Mouse (Mus musculus) limb, embryonic 11.5 days (tissue): ENCODE data around the gene Dclk1. TPM values are rescaled to one million over a fixed set of nuclear protein-coding genes. Genes with fewer than 3 reads are reported as not detected.
A peak's percentile ranks its signal among the peaks of the same experiment; 100 is the strongest.

Source experiments
- ATAC-seq: fragments of 200-750 bp; cut with Nextera tagmentation; 2 replicates; pipeline ENCODE4 v1.8.0; 2017; ENCODE audit warnings: low read depth; ENCODE audit not compliant: insufficient number of reproducible peaks, low FRiP score, low TSS enrichment
- DNase-seq: peaks from one replicate; pipeline ENCODE4 v3.0.0-alpha.2; 2015; ENCODE audit warnings: low spot score
- H3K27ac ChIP-seq: fragments of 300-500 bp; sonication (generic); replicated peaks from 2 replicates; pipeline ENCODE4 v1.5.1; 2014; ENCODE audit warnings: low read depth, mild to moderate bottlenecking, low read length
- H3K27me3 ChIP-seq: fragments of 300-500 bp; sonication (generic); 2 replicates; pipeline ENCODE4 v1.6.1; 2014; ENCODE audit warnings: mild to moderate bottlenecking, low read length, mixed read lengths; ENCODE audit not compliant: control insufficient read depth, insufficient read depth
- H3K36me3 ChIP-seq: fragments of 300-500 bp; sonication (generic); 2 replicates; pipeline ENCODE4 v1.6.1; 2014; ENCODE audit warnings: mild to moderate bottlenecking, low read length, moderate library complexity, mixed read lengths; ENCODE audit not compliant: control insufficient read depth, insufficient read depth
- H3K4me1 ChIP-seq: fragments of 300-500 bp; sonication (generic); 2 replicates; pipeline ENCODE4 v1.6.1; 2014; ENCODE audit warnings: low read length, mixed read lengths; ENCODE audit not compliant: control insufficient read depth, insufficient read depth
- H3K4me2 ChIP-seq: fragments of 300-500 bp; sonication (generic); 2 replicates; pipeline ENCODE4 v1.6.1; 2014; ENCODE audit warnings: low read depth, mild to moderate bottlenecking, moderate library complexity; ENCODE audit not compliant: severe bottlenecking
- H3K4me3 ChIP-seq: fragments of 300-500 bp; sonication (generic); 2 replicates; pipeline ENCODE4 v1.5.1; 2014; ENCODE audit warnings: low read depth, low read length
- H3K9ac ChIP-seq: fragments of 300-500 bp; sonication (generic); 2 replicates; pipeline ENCODE4 v1.6.1; 2014; ENCODE audit warnings: mild to moderate bottlenecking, low read length
- H3K9me3 ChIP-seq: fragments of 300-500 bp; sonication (generic); 2 replicates; pipeline ENCODE4 v1.6.1; 2016; ENCODE audit warnings: low read length; ENCODE audit not compliant: control insufficient read depth
- WGBS: fragments of 180-500 bp; shearing (Covaris S2); extraction: QIAGEN DNeasy Blood & Tissue Kit; methylation state at CpG from one replicate; pipeline ENCODE4 v1.1.7; 2014; 5-methylcytosine and 5-hydroxymethylcytosine counted together
- polyA plus RNA-seq: library from polyadenylated mRNA; unstranded; fragments of >200 nt; fragmentation: Nextera tagmentation; extraction: Ambion mirVana; gene quantifications from 2 replicates; pipeline ENCODE4 v1.2.1, GENCODE M21; 2014

Gene Dclk1
- polyA plus RNA-seq, 1 experiment from 2014 or later: 34.1 TPM

GRCm38 (mm10) chr3:55348026-55348390, 105.8 kb downstream of the Dclk1 start:
- H3K36me3 ChIP-seq: no peaks in the 10 kb centered on the region
- WGBS: 82% methylated on average over 5 of the region's 5 CpGs
- DNase-seq (no peak), ATAC-seq (no peak)
- H3K27me3 ChIP-seq: no peaks in the 10 kb centered on the region
- no peak overlapping the region for H3K9ac ChIP-seq
- no peak overlapping the region for H3K4me3 ChIP-seq
- H3K9me3 ChIP-seq: no peaks in the 10 kb centered on the region
- H3K4me2 ChIP-seq: no peak overlapping the region
- H3K4me1 ChIP-seq: peaks cover 12% of the 10 kb centered on the region
- H3K27ac ChIP-seq: no peak overlapping the region

- 98% methylated on average over 2 of the region's 2 CpGs for WGBS
- Histone ChIP-seq H3K9me3 (no peaks in the 10 kb centered on the region), H3K36me3 (no peaks in the 10 kb centered on the region), H3K9ac (no peak overlapping the region), H3K4me2 (no peak overlapping the region), H3K4me3 (no peak overlapping the region), H3K4me1 (peaks cover 12% of the 10 kb centered on the region), H3K27me3 (no peaks in the 10 kb centered on the region), H3K27ac (no peak overlapping the region)
- no peak for DNase-seq
- ATAC-seq: no peak
Observed at GRCm38 (mm10) chr3:55350194-55350593, 108.0 kb downstream of the Dclk1 start.

- H3K27ac ChIP-seq: no peak overlapping the region
- WGBS: 54% methylated on average over 13 of the region's 13 CpGs
- DNase-seq: peak; percentile 46
Observed at GRCm38 (mm10) chr3:55351281-55352052, 109.3 kb downstream of the Dclk1 start.

GRCm38 (mm10) chr3:55352529-55352928, 110.4 kb downstream of the Dclk1 start:
- no peaks in the 10 kb centered on the region for H3K36me3 ChIP-seq
- H3K4me2 ChIP-seq: no peak overlapping the region
- H3K9ac ChIP-seq: no peak overlapping the region
- H3K4me3 ChIP-seq: no peak overlapping the region
- 83% methylated on average over 14 of the region's 14 CpGs for WGBS
- ATAC-seq (no peak), DNase-seq (no peak)
- no peak overlapping the region for H3K27ac ChIP-seq
- H3K9me3 ChIP-seq: no peaks in the 10 kb centered on the region
- H3K4me1 ChIP-seq: peaks cover 12% of the 10 kb centered on the region
- H3K27me3 ChIP-seq: no peaks in the 10 kb centered on the region

More at GRCm38 (mm10) chr3:55351281-55352052, 109.3 kb downstream of the Dclk1 start:
- no peaks in the 10 kb centered on the region for H3K36me3 ChIP-seq
- H3K27me3 ChIP-seq: no peaks in the 10 kb centered on the region
- H3K9me3 ChIP-seq: no peaks in the 10 kb centered on the region
- H3K4me2 ChIP-seq: no peak overlapping the region
- H3K4me1 ChIP-seq: peaks cover 12% of the 10 kb centered on the region
- H3K4me3 ChIP-seq: no peak overlapping the region
- no peak overlapping the region for H3K9ac ChIP-seq
- peak; percentile 58 for ATAC-seq

GRCm38 (mm10) chr3:55353169-55353568, 111.0 kb downstream of the Dclk1 start:
- no peaks in the 10 kb centered on the region for H3K36me3 ChIP-seq
- no peak overlapping the region for H3K4me3 ChIP-seq
- DNase-seq: no peak
- peaks cover 12% of the 10 kb centered on the region for H3K4me1 ChIP-seq
- H3K4me2 ChIP-seq: no peak overlapping the region
- ATAC-seq: no peak
- no peak overlapping the region for H3K9ac ChIP-seq
- no peaks in the 10 kb centered on the region for H3K27me3 ChIP-seq
- 91% methylated on average over 9 of the region's 9 CpGs for WGBS
- no peak overlapping the region for H3K27ac ChIP-seq
- H3K9me3 ChIP-seq: no peaks in the 10 kb centered on the region

- Histone ChIP-seq H3K27me3 (no peaks in the 10 kb centered on the region), H3K9ac (no peak overlapping the region), H3K9me3 (no peaks in the 10 kb centered on the region), H3K4me1 (peaks cover 12% of the 10 kb centered on the region), H3K36me3 (no peaks in the 10 kb centered on the region), H3K4me2 (no peak overlapping the region), H3K4me3 (no peak overlapping the region), H3K27ac (no peak overlapping the region)
- WGBS: 55% methylated on average over 13 of the region's 13 CpGs
- DNase-seq (no peak), ATAC-seq (no peak)
Observed at GRCm38 (mm10) chr3:55353909-55354511, 111.8 kb downstream of the Dclk1 start.

- Histone ChIP-seq H3K4me3 (no peak overlapping the region), H3K4me1 (peaks cover 12% of the 10 kb centered on the region), H3K27ac (no peak overlapping the region), H3K27me3 (no peaks in the 10 kb centered on the region), H3K9ac (no peak overlapping the region), H3K9me3 (no peaks in the 10 kb centered on the region), H3K36me3 (no peaks in the 10 kb centered on the region), H3K4me2 (no peak overlapping the region)
- ATAC-seq (no peak), DNase-seq (no peak)
- WGBS: 21% methylated on average over 3 of the region's 3 CpGs
Observed at GRCm38 (mm10) chr3:55354765-55355164, 112.6 kb downstream of the Dclk1 start.

- DNase-seq (no peak), ATAC-seq (no peak)
- no peaks in the 10 kb centered on the region for H3K9me3 ChIP-seq
- no peaks in the 10 kb centered on the region for H3K36me3 ChIP-seq
- H3K9ac ChIP-seq: no peak overlapping the region
- no peak overlapping the region for H3K27ac ChIP-seq
- H3K4me2 ChIP-seq: no peak overlapping the region
- H3K4me3 ChIP-seq: no peak overlapping the region
- H3K27me3 ChIP-seq: no peaks in the 10 kb centered on the region
- WGBS: 90% methylated on average over 8 of the region's 8 CpGs
- no peaks in the 10 kb centered on the region for H3K4me1 ChIP-seq
Observed at GRCm38 (mm10) chr3:55358486-55358885, 116.3 kb downstream of the Dclk1 start.
